Comparison of ENCODE assay signal across 33 mouse cellular contexts in the genomic region with DNA sequence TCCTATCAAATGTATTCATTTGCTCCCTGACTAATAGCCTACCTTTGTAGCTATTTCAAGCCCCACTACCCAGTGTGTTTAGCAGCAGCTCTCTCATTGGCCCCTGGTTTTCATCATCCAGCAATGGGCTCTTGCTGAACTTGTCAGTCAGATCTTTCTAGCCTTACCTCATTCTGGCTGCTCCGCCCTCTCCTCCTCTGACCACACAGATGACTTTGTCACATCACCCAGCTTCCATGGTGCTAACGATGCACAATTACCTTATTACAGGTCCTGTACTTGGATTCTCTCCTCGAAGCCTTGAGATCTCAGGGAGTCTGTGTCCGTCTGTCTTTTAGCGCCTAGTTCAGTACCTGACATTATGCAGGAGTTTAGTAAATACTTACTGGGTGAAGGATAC.
"Had no signal": no experiment of that assay in that cellular context is flagged by ENCODE, and none has a peak within 500 bp of the region (broad histone marks: within the 10 kb centered on the region; RNA-seq: fewer than 3 reads in every experiment).

No protein-coding gene starts in this region.

- DNase-seq: heart, postnatal 10 days; heart, postnatal 36 days; heart, postnatal 4 days; kidney, adult 11 months; kidney, adult 18-20 months; kidney, adult 2 months; kidney, adult 8-10 months; kidney, adult 9 months; kidney, postnatal 10 days; kidney, postnatal 14 days; kidney, postnatal 25 days; kidney, postnatal 36 days; kidney, postnatal 4 days; layer of hippocampus, adult 9-11 months; layer of hippocampus, postnatal 36 days had no signal

- H3K4me3 ChIP-seq: heart, embryonic 13.5 days; heart, embryonic 15.5 days; hindbrain, embryonic 10.5 days; hindbrain, embryonic 12.5 days; hindbrain, embryonic 13.5 days; hindbrain, embryonic 15.5 days; intestine, embryonic 15.5 days; kidney, embryonic 15.5 days; layer of hippocampus, adult 2 months; left cerebral cortex, adult 2 months had no signal

- H3K4me1 ChIP-seq: heart, embryonic 13.5 days; heart, embryonic 15.5 days; hindbrain, embryonic 10.5 days; hindbrain, embryonic 12.5 days; hindbrain, embryonic 13.5 days; hindbrain, embryonic 15.5 days; intestine, embryonic 15.5 days; kidney, embryonic 15.5 days had no signal

- H3K9ac ChIP-seq: heart, embryonic 13.5 days; heart, embryonic 15.5 days; hindbrain, embryonic 12.5 days; hindbrain, embryonic 13.5 days; hindbrain, embryonic 14.5 days; hindbrain, embryonic 15.5 days; intestine, embryonic 15.5 days; kidney, embryonic 15.5 days had no signal

- H3K36me3 ChIP-seq: heart, embryonic 13.5 days; heart, embryonic 15.5 days; hindbrain, embryonic 10.5 days; hindbrain, embryonic 12.5 days; hindbrain, embryonic 13.5 days; hindbrain, embryonic 15.5 days; intestine, embryonic 15.5 days; kidney, embryonic 15.5 days had no signal

- H3K27ac ChIP-seq: heart, embryonic 13.5 days; heart, embryonic 15.5 days; hindbrain, embryonic 10.5 days; hindbrain, embryonic 12.5 days; hindbrain, embryonic 13.5 days; hindbrain, embryonic 14.5 days; hindbrain, embryonic 15.5 days; hindbrain, postnatal 0 days; intestine, embryonic 15.5 days; kidney, embryonic 15.5 days; kidney, postnatal 0 days; layer of hippocampus, adult 2 months; left cerebral cortex, adult 2 months had no signal

- ATAC-seq: hindbrain, embryonic 16.5 days; hindbrain, postnatal 0 days; inflammation-experienced regulatory T-cells, adult 6 months; intestine, embryonic 15.5 days; intestine, embryonic 16.5 days; intestine, postnatal 0 days had no signal

- H3K9me3 ChIP-seq: heart, embryonic 13.5 days; heart, embryonic 15.5 days; hindbrain, embryonic 13.5 days; hindbrain, embryonic 15.5 days; intestine, embryonic 15.5 days; kidney, embryonic 15.5 days had no signal

- H3K4me2 ChIP-seq: heart, embryonic 11.5 days; heart, embryonic 13.5 days; heart, embryonic 15.5 days; hindbrain, embryonic 12.5 days; hindbrain, embryonic 13.5 days; hindbrain, embryonic 14.5 days; hindbrain, embryonic 15.5 days; intestine, embryonic 15.5 days; kidney, embryonic 15.5 days had no signal

- H3K27me3 ChIP-seq: heart, embryonic 13.5 days; heart, embryonic 15.5 days; hindbrain, embryonic 12.5 days; hindbrain, embryonic 13.5 days; hindbrain, embryonic 15.5 days; intestine, embryonic 15.5 days; kidney, embryonic 15.5 days had no signal
